Mouse (Mus musculus) limb, embryonic 12.5 days (tissue): ENCODE results near the gene Hmga2. TPM values are rescaled to one million over a fixed set of nuclear protein-coding genes. Genes with fewer than 3 reads are reported as not detected.

Experiments
- ATAC-seq: fragments of 200-750 bp; cut with Nextera tagmentation; 2 replicates; pipeline ENCODE4 v1.8.0; 2017; ENCODE audit warnings: low read depth, moderate TSS enrichment; ENCODE audit not compliant: insufficient number of reproducible peaks, insufficient read depth, low FRiP score, low TSS enrichment
- H3K27ac ChIP-seq: fragments of 300-500 bp; sonication (generic); 2 replicates; pipeline ENCODE4 v1.5.1; 2016; ENCODE audit warnings: mild to moderate bottlenecking, moderate library complexity
- H3K27me3 ChIP-seq: fragments of 300-500 bp; sonication (generic); 2 replicates; pipeline ENCODE4 v1.6.1; 2016; ENCODE audit warnings: mild to moderate bottlenecking, moderate library complexity
- H3K36me3 ChIP-seq: fragments of 300-500 bp; sonication (generic); 2 replicates; pipeline ENCODE4 v1.6.1; 2016; ENCODE audit warnings: mild to moderate bottlenecking, moderate library complexity
- H3K4me1 ChIP-seq: fragments of 300-500 bp; sonication (generic); replicated peaks from 2 replicates; pipeline ENCODE4 v1.6.1; 2016
- H3K4me2 ChIP-seq: fragments of 300-500 bp; sonication (generic); 2 replicates; pipeline ENCODE4 v1.6.1; 2016; ENCODE audit warnings: mild to moderate bottlenecking, moderate library complexity
- H3K4me3 ChIP-seq: fragments of 300-500 bp; sonication (generic); replicated peaks from 2 replicates; pipeline ENCODE4 v1.5.1; 2016; ENCODE audit warnings: mild to moderate bottlenecking
- H3K9ac ChIP-seq: fragments of 300-500 bp; sonication (generic); replicated peaks from 2 replicates; pipeline ENCODE4 v1.6.1; 2016; ENCODE audit warnings: mild to moderate bottlenecking, moderate library complexity
- H3K9me3 ChIP-seq: fragments of 300-500 bp; sonication (generic); 2 replicates; pipeline ENCODE4 v1.6.1; 2016; ENCODE audit warnings: mild to moderate bottlenecking, moderate library complexity
- WGBS: fragments of 180-500 bp; shearing (Covaris S2); methylation state at CpG from one replicate; pipeline ENCODE4 v1.1.7; 2016; 5-methylcytosine and 5-hydroxymethylcytosine counted together
- polyA plus RNA-seq: library from polyadenylated mRNA; unstranded; fragments of >200 nt; fragmentation: Nextera tagmentation; extraction: Ambion mirVana; gene quantifications from 2 replicates; pipeline ENCODE4 v1.2.1, GENCODE M21; 2016

Gene Hmga2
- polyA plus RNA-seq, 1 experiment from 2014 or later: 132 TPM

GRCm38 (mm10) chr10:120410958-120411357 lies 65.3 kb downstream of the Hmga2 start:
- H3K36me3 ChIP-seq: peaks cover 41% of the 10 kb centered on the region

GRCm38 (mm10) chr10:120409131-120409530 lies 67.1 kb downstream of the Hmga2 start:
- H3K4me3 ChIP-seq: no peak overlapping the region
- ATAC-seq: no peak
- 80% methylated on average over 9 of the region's 9 CpGs for WGBS
- peaks cover 27% of the 10 kb centered on the region for H3K36me3 ChIP-seq
- no peaks in the 10 kb centered on the region for H3K27me3 ChIP-seq
- no peaks in the 10 kb centered on the region for H3K9me3 ChIP-seq
- no peak overlapping the region for H3K27ac ChIP-seq
- H3K4me1 ChIP-seq: peaks cover 62% of the 10 kb centered on the region
- H3K9ac ChIP-seq: no peak overlapping the region
- no peak overlapping the region for H3K4me2 ChIP-seq

More at GRCm38 (mm10) chr10:120410958-120411357, 65.3 kb downstream of the Hmga2 start:
- Histone ChIP-seq H3K27ac (no peak overlapping the region), H3K4me3 (no peak overlapping the region), H3K27me3 (no peaks in the 10 kb centered on the region), H3K4me1 (peaks cover 59% of the 10 kb centered on the region), H3K4me2 (no peak overlapping the region), H3K9me3 (no peaks in the 10 kb centered on the region), H3K9ac (no peak overlapping the region)
- ATAC-seq: no peak
- WGBS: 77% methylated on average over 4 of the region's 4 CpGs

GRCm38 (mm10) chr10:120407230-120407629 lies 69.0 kb downstream of the Hmga2 start:
- 16% methylated on average over 9 of the region's 9 CpGs for WGBS

GRCm38 (mm10) chr10:120406038-120406437 lies 70.2 kb downstream of the Hmga2 start:
- Histone ChIP-seq H3K27me3 (no peaks in the 10 kb centered on the region), H3K9me3 (no peaks in the 10 kb centered on the region), H3K4me3 (no peak overlapping the region), H3K27ac (no peak overlapping the region), H3K4me2 (no peak overlapping the region), H3K36me3 (peaks cover 29% of the 10 kb centered on the region), H3K9ac (no peak overlapping the region), H3K4me1 (peaks cover 71% of the 10 kb centered on the region)
- no peak for ATAC-seq
- 74% methylated on average over 9 of the region's 9 CpGs for WGBS

More at GRCm38 (mm10) chr10:120407230-120407629, 69.0 kb downstream of the Hmga2 start:
- H3K9ac ChIP-seq: no peak overlapping the region
- H3K4me2 ChIP-seq: peak overlapping the region; percentile 11; the same call in 1 of the 2 replicates
- no peaks in the 10 kb centered on the region for H3K9me3 ChIP-seq
- ATAC-seq: no peak
- H3K36me3 ChIP-seq: peaks cover 32% of the 10 kb centered on the region
- peak overlapping the region; percentile 57; the same call in 1 of the 2 replicates for H3K27ac ChIP-seq
- H3K4me1 ChIP-seq: peaks cover 66% of the 10 kb centered on the region
- no peaks in the 10 kb centered on the region for H3K27me3 ChIP-seq
- no peak overlapping the region for H3K4me3 ChIP-seq

GRCm38 (mm10) chr10:120405322-120405721 lies 70.9 kb downstream of the Hmga2 start:
- H3K4me1 ChIP-seq: peaks cover 78% of the 10 kb centered on the region
- H3K9ac ChIP-seq: no peak overlapping the region
- no peak overlapping the region for H3K4me2 ChIP-seq
- no peak for ATAC-seq
- no peaks in the 10 kb centered on the region for H3K27me3 ChIP-seq
- no peak overlapping the region for H3K27ac ChIP-seq
- WGBS: 81% methylated on average over 4 of the region's 4 CpGs
- no peak overlapping the region for H3K4me3 ChIP-seq
- no peaks in the 10 kb centered on the region for H3K9me3 ChIP-seq
- H3K36me3 ChIP-seq: peaks cover 25% of the 10 kb centered on the region

GRCm38 (mm10) chr10:120402966-120403365 lies 73.3 kb downstream of the Hmga2 start:
- no peaks in the 10 kb centered on the region for H3K9me3 ChIP-seq
- peaks cover 24% of the 10 kb centered on the region for H3K36me3 ChIP-seq
- H3K4me1 ChIP-seq: peaks cover 88% of the 10 kb centered on the region
- H3K4me3 ChIP-seq: no peak overlapping the region
- H3K27ac ChIP-seq: no peak overlapping the region
- H3K9ac ChIP-seq: no peak overlapping the region
- WGBS: 70% methylated on average over 5 of the region's 5 CpGs
- H3K27me3 ChIP-seq: no peaks in the 10 kb centered on the region
- no peak for ATAC-seq
- no peak overlapping the region for H3K4me2 ChIP-seq

- ATAC-seq: no peak
- no peaks in the 10 kb centered on the region for H3K9me3 ChIP-seq
- H3K9ac ChIP-seq: no peak overlapping the region
- no peaks in the 10 kb centered on the region for H3K27me3 ChIP-seq
- 74% methylated on average over 8 of the region's 8 CpGs for WGBS
- peaks cover 89% of the 10 kb centered on the region for H3K4me1 ChIP-seq
- peaks cover 24% of the 10 kb centered on the region for H3K36me3 ChIP-seq
- no peak overlapping the region for H3K4me2 ChIP-seq
- no peak overlapping the region for H3K4me3 ChIP-seq
- H3K27ac ChIP-seq: no peak overlapping the region; the same call in 1 of the 2 replicates
Observed at GRCm38 (mm10) chr10:120401787-120402186, 74.5 kb downstream of the Hmga2 start.

- peak overlapping the region; percentile 9 for H3K4me2 ChIP-seq
- H3K27me3 ChIP-seq: no peaks in the 10 kb centered on the region
- H3K9me3 ChIP-seq: no peaks in the 10 kb centered on the region
- peaks cover 24% of the 10 kb centered on the region for H3K36me3 ChIP-seq
- peaks cover 87% of the 10 kb centered on the region for H3K4me1 ChIP-seq
- H3K4me3 ChIP-seq: no peak overlapping the region
- 16% methylated on average over 9 of the region's 9 CpGs for WGBS
- no peak overlapping the region for H3K9ac ChIP-seq
- ATAC-seq: no peak
- peak overlapping the region; percentile 73 for H3K27ac ChIP-seq
Observed at GRCm38 (mm10) chr10:120399846-120400510, 76.3 kb downstream of the Hmga2 start.

GRCm38 (mm10) chr10:120398745-120399144 lies 77.5 kb downstream of the Hmga2 start:
- H3K27ac ChIP-seq: peak overlapping the region; percentile 32
- H3K27me3 ChIP-seq: no peaks in the 10 kb centered on the region
- peaks cover 86% of the 10 kb centered on the region for H3K4me1 ChIP-seq
- H3K9ac ChIP-seq: no peak overlapping the region
- H3K9me3 ChIP-seq: no peaks in the 10 kb centered on the region
- no peak overlapping the region for H3K4me2 ChIP-seq
- ATAC-seq: no peak
- peaks cover 15% of the 10 kb centered on the region for H3K36me3 ChIP-seq
- 26% methylated on average over 6 of the region's 6 CpGs for WGBS
- H3K4me3 ChIP-seq: no peak overlapping the region

GRCm38 (mm10) chr10:120397211-120397631 lies 79.0 kb downstream of the Hmga2 start:
- 46% methylated on average over 17 of the region's 17 CpGs for WGBS
- no peaks in the 10 kb centered on the region; the same call in 1 of the 2 replicates for H3K36me3 ChIP-seq
- H3K27ac ChIP-seq: no peak overlapping the region
- H3K27me3 ChIP-seq: no peaks in the 10 kb centered on the region
- no peak overlapping the region for H3K9ac ChIP-seq
- peaks cover 89% of the 10 kb centered on the region for H3K4me1 ChIP-seq
- no peaks in the 10 kb centered on the region for H3K9me3 ChIP-seq
- no peak for ATAC-seq
- H3K4me2 ChIP-seq: no peak overlapping the region
- H3K4me3 ChIP-seq: no peak overlapping the region

GRCm38 (mm10) chr10:120395550-120395949 lies 80.7 kb downstream of the Hmga2 start:
- Histone ChIP-seq H3K4me3 (no peak overlapping the region), H3K4me1 (peaks cover 93% of the 10 kb centered on the region), H3K27ac (no peak overlapping the region), H3K27me3 (no peaks in the 10 kb centered on the region), H3K4me2 (no peak overlapping the region), H3K36me3 (no peaks in the 10 kb centered on the region; the same call in 1 of the 2 replicates), H3K9me3 (no peaks in the 10 kb centered on the region), H3K9ac (no peak overlapping the region)
- 66% methylated on average over 6 of the region's 6 CpGs for WGBS
- no peak for ATAC-seq

- H3K4me2 ChIP-seq: no peak overlapping the region
- H3K4me3 ChIP-seq: no peak overlapping the region
- H3K27me3 ChIP-seq: no peaks in the 10 kb centered on the region
- peaks cover 93% of the 10 kb centered on the region for H3K4me1 ChIP-seq
- H3K9ac ChIP-seq: no peak overlapping the region
- no peak for ATAC-seq
- no peak overlapping the region for H3K27ac ChIP-seq
- no peaks in the 10 kb centered on the region; the same call in 1 of the 2 replicates for H3K36me3 ChIP-seq
- 64% methylated on average over 9 of the region's 9 CpGs for WGBS
- no peaks in the 10 kb centered on the region for H3K9me3 ChIP-seq
Observed at GRCm38 (mm10) chr10:120394740-120395139, 81.5 kb downstream of the Hmga2 start.
